Mouse (Mus musculus) testis, adult 2 months (tissue): ENCODE measurements around the gene Tgm5.

ENCODE experiments used
- CTCF ChIP-seq: fragments of 200-500 bp; IDR thresholded peaks from 2 replicates; pipeline ENCODE4 v1.5.1; 2012; ENCODE audit warnings: low read depth, mild to moderate bottlenecking, inconsistent platforms, low read length, moderate library complexity; ENCODE audit not compliant: control insufficient read depth, insufficient read depth, insufficient replicate concordance
- POLR2A ChIP-seq: fragments of 200-500 bp; IDR thresholded peaks from 2 replicates; pipeline ENCODE4 v1.6.1; 2012; ENCODE audit warnings: low read depth, mild to moderate bottlenecking, inconsistent platforms, low read length, moderate library complexity; ENCODE audit not compliant: control insufficient read depth

GRCm38 (mm10) chr2:121132822-121133221, 47.2 kb upstream of the Tgm5 start:
- no peak for TF ChIP-seq CTCF
- no peak for TF ChIP-seq POLR2A
